Mouse (Mus musculus) CD8-positive naive resting alpha-beta T cell, adult 2 months (primary cell): ENCODE data around the gene Hivep3.

ENCODE experiments used
- DNase-seq, 2 experiments: peaks; one replicate each; pipeline ENCODE4 v3.0.0; 2022; ENCODE audit warnings: low read depth in 2 of 2, low spot score in 2 of 2

The Hivep3 gene

GRCm38 (mm10) chr4:120074061-120074460, 340.5 kb downstream of the Hivep3 start:
- no peak for DNase-seq

- DNase-seq, result no peak
Observed at GRCm38 (mm10) chr4:120077322-120077721, 343.7 kb downstream of the Hivep3 start.

GRCm38 (mm10) chr4:120082527-120082926, 348.9 kb downstream of the Hivep3 start:
- no peak for DNase-seq

GRCm38 (mm10) chr4:120083700-120084099, 350.1 kb downstream of the Hivep3 start:
- no peak for DNase-seq

GRCm38 (mm10) chr4:120089536-120089935, 356.0 kb downstream of the Hivep3 start:
- DNase-seq, result no peak

DNA sequence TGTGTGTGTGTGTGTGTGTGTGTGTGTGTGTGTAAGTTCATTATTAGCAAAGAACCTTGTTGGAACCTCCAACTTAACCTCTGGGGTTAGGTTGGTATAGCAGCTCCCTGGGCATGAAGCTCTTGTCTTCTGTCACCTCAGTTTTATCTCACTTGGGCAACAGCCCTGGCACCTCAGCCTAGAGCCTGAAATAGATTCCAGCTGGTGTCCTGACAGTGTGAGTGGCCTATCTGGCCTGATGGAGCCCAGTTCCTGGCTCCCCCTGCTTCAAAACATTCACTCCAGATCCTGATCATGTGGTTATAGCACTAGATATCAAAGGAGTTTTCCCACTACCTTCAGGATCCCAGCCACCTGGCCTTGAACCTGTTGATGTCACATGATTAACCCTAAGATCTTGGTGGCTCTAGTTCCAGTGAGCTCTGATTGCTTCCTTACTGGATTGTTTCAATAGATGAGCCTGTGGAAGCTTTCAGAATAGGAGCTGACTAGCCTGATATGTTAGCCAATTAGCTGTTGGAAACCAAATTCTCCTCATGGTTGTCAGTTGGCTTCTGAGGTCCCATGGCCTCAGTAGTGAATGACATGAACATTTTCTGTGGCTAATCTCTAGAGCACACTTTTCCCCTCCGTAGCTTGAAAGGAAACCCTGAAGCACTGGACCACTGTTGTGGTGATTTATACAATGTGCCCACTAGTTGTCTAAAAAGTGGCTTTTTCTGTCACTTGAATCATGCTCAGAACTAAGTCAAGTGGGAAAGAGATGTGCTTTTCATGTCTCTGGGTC, 358.6 kb downstream of the Hivep3 start:
- no peak for DNase-seq

DNA sequence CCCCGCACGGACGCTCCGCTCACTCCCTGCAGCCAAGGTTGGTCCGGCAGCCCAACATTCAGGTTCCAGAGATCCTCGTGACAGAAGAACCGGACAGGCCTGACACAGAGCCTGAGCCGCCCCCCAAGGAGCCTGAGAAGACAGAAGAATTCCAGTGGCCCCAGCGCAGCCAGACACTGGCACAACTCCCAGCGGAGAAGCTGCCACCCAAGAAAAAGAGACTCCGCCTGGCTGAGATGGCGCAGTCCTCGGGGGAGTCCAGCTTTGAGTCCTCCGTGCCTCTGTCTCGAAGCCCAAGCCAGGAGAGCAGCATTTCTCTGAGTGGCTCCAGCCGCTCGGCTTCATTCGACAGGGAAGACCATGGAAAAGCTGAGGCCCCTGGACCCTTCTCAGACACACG, 363.4 kb downstream of the Hivep3 start:
- no peak for DNase-seq

GRCm38 (mm10) chr4:120101186-120101585, 367.6 kb downstream of the Hivep3 start:
- no peak for DNase-seq

DNA sequence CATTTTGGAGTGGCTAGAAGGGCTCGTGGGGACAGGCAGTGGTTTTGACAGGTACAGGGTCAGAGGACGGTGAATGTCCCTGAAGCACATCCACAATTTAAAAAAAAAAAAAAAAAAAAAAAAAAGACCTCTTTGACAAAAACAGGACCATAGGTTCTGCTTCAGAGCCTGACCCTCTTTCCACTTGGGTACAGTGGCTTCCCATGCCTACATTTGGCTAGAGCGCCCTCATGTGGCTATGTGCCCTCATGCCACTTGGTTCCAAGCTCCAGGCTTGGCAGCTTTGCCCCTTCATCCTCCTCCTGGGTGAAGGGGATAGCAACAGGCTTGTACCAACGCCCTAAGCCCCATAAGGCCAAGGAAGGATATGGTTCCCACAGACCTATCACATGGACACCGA, 371.0 kb downstream of the Hivep3 start:
- peak; percentile 12 to 29 for DNase-seq

GRCm38 (mm10) chr4:120106362-120106761, 372.8 kb downstream of the Hivep3 start:
- DNase-seq, result no peak

DNA sequence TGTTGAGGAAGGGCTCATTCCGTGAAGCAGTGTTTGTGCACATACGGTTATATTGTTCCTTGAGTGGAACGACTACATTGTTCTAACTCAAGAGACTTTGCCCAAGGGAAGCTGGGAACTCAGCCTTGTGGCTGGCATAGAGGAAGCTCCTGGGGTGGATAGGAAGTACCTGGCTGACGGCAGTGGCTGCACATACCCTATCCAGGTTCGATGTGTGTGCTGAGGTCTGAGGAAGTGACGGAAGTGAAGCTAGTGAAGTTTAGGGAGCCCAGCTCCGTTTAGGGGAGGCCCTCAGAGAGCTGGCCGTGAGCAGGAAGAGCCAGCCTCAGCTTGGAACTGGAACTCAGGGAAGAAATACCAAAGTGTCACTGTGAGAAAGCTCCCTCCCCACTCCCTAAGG, 374.2 kb downstream of the Hivep3 start:
- DNase-seq, result no peak

- no peak for DNase-seq
Observed at GRCm38 (mm10) chr4:120115516-120115915, 381.9 kb downstream of the Hivep3 start.

DNA sequence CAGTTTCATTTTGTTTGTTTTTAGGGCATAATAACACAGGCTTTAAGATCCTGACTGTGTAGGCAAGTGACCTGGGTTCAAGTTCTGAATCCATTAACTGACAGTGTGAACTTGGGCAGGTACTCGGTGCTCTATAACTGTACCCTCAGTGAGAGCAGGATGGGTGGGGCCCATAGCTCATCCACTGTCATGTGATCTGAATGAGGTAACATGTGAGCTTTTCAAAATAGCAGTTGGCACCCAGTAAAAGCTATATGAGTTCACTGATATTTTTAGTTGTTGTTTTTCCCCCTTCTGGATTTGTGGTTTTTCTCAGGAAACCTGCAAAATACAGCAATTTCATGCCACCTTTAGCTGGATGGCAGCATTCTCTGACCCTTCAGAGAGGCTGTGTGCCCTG, 382.7 kb downstream of the Hivep3 start:
- no peak for DNase-seq

DNA sequence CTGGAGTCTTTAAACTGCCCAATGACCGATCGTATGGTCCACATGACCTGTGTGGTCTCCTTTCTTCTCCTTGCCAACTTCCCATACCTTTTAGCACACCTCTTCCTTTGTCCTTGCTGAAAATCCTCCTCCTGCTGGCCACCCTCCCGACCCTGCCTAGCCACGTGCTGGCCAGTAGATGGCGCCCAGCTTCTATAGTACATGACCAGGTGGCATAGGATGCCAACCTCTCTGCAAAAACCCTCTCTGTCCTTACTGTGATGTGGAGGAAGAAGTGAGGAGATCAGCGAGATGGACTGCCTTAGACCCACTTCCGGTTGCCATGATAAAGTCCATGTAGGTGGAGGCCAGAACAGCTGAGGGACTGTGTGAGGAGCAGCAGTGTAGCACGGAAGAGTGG, 386.7 kb downstream of the Hivep3 start:
- peak in 1 of 2 experiments; percentile 14 for DNase-seq

- no peak for DNase-seq
Observed at GRCm38 (mm10) chr4:120124656-120125055, 391.1 kb downstream of the Hivep3 start.

GRCm38 (mm10) chr4:120126047-120126446, 392.5 kb downstream of the Hivep3 start:
- DNase-seq, result no peak

DNA sequence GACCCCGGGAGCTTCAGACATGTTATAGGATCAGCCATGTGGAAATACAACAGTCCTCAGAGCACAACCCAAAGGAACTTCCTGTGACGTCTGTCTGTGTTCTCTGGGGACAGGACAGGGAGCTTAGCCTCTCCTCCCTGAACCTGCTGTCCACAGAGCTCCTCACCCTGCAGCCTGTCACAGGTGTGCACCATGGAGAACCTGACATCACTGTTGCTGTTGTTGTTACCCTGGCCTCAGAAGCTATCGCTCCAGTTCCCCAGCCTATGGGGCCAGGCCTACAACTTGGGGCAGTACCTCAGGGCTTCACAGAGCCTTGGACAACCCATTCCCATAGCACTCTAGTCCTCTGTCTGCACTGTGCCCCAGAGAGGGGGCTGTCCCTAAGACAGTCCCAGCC, 393.7 kb downstream of the Hivep3 start:
- DNase-seq, result no peak

- no peak for DNase-seq
Observed at GRCm38 (mm10) chr4:120128033-120128432, 394.4 kb downstream of the Hivep3 start.

DNA sequence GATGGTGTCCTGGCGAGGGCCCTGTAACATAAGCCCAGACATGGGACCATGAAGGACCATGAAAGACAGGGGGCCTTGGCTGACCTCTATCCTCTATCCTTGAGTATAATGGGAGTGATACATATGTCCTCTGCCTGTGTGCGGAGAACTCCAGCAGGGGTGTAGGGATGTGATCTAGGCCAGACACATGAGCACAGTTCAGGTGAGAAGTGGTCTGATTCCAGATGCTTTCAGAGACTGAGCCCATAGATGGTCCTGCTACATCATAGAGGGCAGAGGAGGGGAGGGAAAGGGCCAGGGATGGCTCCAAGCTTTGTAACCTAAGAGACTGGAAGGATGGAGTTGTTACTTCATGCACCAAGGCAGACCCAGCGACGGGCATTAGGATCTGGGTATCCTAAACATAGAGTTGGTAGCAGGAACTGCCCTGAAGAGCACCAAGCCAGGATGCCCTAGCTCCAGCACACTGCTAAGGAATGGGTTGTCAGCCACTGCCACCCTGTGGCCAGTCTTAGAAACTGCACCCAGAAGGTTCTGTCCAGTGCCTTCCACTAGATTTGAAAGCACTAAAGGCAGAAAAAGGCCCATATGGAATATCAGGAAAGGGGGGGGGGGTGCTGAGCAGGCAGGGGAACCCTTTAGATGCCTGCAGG, 395.8 kb downstream of the Hivep3 start:
- peak in 1 of 2 experiments; percentile 16 for DNase-seq

- DNase-seq, result no peak
Observed at GRCm38 (mm10) chr4:120130926-120131325, 397.3 kb downstream of the Hivep3 start.

DNA sequence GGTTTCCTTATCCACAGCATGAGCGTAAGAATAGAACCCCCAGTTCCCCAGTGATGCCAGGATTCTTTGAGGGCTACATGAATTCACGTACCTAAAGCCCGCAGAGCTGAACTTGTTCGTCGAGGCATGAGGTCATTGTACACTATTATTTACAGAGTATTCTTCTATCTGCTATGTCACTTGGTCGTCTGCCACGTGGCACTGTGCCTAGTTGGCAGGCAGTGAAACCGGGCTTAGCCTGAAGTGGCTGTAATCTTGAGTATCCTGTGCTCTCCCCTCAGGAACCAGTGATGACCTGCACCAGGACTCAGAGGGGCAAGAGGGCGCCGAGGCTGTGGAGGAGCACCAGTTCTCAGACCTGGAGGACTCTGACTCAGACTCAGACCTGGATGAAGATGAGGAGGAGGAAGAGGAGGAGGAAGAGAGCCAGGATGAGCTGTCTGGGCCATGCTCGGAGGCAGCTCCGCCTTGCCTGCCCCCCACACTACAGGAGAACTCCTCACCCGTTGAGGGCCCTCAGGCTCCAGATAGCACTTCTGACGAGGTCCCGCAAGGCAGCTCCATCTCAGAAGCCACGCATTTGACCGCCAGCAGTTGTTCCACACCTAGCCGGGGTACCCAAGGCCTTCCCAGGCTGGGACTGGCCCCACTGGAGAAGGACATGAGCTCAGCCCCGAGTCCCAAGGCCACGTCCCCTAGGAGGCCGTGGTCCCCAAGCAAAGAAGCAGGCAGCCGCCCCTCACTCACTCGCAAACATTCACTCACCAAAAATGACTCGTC, 398.0 kb downstream of the Hivep3 start:
- no peak for DNase-seq

DNA sequence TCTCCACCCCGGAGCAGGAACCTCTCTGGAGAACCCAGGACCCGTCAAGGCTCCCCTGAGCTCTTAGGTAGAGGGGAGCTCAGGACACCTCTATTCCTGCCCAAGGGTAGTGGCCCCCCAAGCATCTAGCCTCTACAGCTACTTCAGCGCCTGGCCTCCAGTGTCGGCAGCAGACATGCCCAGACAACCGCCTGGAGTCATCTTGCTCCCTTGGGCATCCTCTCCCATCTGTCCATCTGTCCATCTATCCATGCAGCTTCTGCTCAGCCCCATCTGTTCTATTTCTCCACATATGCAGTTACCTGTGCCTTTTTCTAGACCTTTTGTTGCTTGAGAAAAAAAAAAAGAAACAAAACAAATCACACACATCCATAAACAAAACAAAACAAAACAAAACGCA, 400.6 kb downstream of the Hivep3 start:
- no peak for DNase-seq
